Mouse (Mus musculus): ENCODE measurements around the gene Apol7a.
A peak's percentile ranks its signal among the peaks of the same experiment; 100 is the strongest.
"Not testable (repeated sequence)": the region's sequence is repeated elsewhere in the genome, so short reads cannot be mapped to it uniquely, and the experiment has no call there.

Apol7a gene

DNA sequence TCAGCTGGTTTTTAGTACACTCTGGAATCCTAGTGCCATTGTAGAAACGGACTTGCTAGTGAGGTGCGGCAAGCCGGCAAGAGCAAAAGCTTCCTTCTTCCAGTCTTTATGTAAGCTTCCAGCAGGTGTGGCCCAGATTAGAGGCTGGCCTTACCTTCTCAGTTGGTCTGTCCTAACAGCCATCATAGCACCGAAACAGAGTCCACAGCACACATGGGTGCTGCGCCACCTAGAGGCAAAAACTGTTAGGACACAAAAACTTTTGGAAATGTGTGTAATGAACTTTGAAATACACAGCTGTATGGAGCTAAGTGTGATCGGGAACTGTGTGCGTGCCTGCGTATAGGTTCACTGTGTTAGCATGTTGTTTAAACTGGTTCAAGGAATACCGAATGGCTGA lies at the start of gene Apol7a:
Apol7a (minus strand) TSS at position 84 of the 400 bp plus-strand sequence.
- not testable (repeated sequence) for DNase-seq

DNA sequence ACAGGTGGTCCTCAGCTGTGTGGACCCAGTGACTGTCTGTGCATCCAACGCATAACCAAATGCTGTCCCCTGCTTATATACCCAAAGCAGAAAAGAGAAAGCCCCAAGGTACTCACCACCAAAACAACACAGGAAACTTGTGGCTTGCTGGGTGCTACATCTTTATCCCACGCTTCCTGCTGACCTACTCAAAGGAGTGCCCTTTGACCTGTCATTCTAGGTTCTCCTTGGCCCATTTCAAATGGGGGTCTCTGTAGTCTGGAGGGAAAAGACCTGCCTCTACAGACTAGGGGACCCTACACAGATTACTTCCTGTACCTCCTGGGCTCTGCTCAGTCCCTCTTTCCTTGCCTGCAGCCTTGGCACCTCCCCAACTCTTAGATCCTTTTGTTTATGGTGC lies 48.5 kb upstream of the Apol7a start, which contains the start of gene Apol7b:
Apol7b (minus strand) TSS at position 101 of the 400 bp plus-strand sequence.
- not testable (repeated sequence) for DNase-seq

DNA sequence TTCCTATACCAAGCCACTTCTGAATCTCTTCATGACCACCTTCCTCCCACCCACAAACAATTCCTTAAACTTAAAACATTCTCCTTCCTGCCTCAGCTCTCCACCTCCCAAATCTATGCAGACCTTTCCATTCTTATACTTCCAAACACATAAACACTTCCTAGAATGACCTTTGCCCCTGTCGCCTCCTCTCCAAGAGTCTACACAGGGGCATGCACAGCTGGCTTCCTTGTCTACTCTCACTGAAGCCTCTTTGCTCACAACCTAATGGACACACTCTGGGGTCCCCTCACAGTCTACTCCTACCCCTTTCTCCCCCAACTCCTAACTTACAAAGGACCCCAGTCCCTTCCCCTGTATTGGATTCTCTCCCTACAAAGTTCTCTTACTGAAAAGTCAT lies 46.8 kb upstream of the Apol7a start:
- not testable (repeated sequence) for DNase-seq

DNA sequence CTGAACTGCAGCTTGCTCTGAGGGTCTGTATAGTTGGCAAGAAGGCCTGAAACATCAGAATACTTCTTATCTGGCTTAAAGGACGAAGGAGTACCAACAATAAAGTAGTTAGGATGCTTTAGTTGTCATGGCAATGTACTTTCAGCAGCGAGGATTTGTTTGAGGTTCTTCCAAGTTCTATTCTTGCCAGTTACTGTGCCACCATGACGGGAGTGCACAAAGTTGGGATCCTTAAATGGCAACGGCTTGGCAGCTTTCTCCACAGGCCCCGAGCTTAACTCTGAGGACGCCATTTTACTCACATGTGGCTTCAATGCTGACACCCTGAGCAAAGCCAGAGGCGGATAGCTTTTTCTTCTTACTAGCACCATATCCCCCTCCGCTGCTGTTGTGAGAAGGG lies 45.8 kb upstream of the Apol7a start:
- DNase-seq: not testable (repeated sequence)

DNA sequence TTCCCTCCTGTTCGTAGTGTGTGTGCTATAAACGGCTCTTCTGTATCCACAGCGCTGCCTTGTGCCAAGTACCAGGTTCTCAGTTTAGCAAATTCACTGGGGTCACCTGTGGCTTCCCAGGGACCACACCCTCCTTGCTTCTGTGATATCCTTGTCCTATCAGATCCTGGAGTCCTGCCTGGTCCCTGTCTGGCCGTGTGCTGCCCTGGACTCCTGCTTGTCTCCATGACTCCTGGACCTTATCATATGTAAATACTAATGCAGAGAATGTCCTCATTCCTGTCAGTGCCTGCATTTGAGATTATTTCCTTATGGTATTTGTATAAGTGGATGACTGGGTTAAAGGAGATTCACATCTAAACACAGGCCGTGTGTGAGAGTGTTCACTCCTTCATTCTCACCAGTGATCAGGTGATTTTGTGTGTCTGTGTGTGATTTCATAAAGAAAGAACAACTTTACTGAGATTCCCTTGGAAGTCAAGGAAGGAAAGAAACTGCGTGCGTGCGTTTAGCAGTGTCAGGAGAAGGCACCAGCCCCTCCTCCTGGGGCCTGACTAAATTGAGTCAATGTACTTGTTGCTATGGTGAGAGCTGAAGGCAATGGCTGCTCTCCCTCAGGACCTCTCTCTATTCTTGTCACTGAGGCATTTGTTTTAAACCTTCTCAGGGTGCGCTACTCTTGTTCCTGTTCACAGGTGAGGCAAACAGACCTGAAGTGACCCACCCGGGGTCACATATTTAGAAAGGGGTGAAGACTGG lies 30.0 kb upstream of the Apol7a start:
- not testable (repeated sequence) for DNase-seq

DNA sequence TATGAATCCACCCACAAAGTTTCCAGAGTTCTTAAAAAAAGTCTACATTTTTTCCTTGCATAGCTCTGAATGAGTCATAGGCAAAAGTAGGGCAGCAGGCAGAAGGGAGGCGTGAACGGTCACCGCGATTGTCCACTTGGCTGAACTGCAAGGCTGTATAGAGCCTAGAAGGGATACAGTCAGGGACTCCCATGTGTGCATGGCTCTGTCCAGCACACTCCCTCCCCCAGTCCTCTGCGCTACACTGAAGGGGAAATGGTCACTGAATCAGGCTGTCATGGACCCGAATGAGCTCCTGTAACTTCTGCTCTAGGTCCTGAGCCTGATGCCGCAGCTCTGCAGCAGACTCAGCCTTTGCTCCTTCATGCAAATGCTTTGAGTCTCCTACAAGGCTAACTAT lies 24.0 kb upstream of the Apol7a start:
- DNase-seq: not testable (repeated sequence)

DNA sequence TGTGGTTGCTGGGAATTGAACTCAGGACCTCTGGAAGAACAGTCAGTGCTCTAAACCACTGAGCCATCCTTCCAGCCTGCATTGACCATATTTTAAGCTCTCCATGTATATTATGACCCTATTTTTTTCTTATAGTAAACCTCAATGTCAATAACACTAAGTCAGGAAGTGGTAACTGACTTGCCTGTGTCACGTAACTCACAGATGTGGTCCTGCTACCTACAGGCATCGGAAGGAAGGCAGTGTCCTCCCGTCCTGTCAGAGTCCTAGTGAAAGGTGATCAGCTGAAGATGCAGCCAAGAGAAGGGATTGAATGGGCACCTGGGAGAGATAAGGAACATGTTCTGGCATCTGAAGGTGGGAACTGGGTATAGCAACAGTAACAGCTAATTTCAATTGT lies 20.7 kb upstream of the Apol7a start:
- DNase-seq: not testable (repeated sequence)

DNA sequence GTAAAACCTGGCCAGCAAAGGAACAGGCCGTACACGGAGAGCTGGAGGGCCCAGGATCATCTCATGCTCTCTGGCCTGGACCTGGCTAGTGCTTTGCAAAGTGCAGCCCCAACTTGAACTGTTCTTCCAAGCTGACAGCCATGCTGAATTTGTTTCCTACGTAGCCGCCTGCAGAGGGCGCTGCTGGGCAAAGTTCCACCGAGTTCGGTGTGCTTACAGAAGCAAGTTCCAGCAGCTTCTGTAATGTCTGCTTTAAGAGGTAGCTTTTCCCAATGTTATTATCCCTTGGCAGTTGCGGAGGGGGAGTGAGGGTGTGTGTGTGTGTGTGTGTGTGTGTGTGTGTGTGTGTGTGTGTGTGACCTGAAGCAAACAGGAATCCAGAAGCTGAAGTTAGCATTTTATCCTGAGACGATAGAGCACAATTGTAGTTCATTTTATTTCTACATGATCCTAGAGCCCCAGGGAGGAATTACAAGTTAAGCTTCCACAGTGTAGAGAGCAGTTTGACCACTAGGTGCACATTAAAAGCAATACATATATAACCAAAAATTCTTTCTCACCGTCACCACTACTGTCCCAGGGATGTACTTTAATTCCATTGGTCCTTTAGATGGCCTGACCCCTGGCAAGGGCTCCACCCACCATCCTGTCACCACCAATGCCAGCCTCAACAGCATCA lies 17.9 kb upstream of the Apol7a start:
- DNase-seq: not testable (repeated sequence)

DNA sequence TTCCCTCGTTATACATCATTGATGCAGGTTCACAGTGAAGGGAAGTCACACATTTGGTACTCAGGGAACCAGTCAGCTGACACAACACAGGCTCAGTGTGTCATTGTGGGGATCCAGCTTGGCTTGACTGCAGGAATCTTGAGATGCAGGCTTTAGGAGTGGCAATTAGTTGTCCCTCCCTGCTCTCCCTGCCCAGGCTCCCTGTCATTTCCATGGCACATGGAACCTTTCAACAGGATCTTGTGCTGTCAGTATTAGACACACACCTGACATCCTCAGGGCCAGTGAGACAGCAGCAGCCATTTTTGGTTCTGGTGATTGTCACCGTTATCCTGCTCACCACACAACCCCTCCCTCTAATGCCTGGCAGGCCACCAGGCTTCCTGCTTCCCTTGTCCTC lies 16.7 kb upstream of the Apol7a start:
- not testable (repeated sequence) for DNase-seq

DNA sequence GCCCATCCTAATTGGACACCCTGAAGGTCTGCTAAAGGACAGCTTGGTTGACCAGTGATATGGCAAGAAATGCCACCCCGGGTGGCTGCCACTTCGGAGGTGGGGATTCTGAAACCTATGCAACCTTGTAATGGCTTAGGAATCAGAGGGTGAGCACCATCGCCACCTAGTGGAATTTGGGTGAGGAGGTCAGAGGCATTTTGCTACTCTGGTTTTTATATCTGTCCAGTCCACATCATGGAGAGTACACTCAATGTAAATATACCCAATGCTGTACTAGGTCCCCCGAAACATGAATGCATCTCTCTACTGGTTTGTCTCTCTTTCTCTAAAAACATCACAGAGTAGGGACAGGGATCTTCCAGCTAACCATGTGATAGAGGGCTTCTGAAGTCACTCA lies 13.8 kb upstream of the Apol7a start:
- not testable (repeated sequence) for DNase-seq

DNA sequence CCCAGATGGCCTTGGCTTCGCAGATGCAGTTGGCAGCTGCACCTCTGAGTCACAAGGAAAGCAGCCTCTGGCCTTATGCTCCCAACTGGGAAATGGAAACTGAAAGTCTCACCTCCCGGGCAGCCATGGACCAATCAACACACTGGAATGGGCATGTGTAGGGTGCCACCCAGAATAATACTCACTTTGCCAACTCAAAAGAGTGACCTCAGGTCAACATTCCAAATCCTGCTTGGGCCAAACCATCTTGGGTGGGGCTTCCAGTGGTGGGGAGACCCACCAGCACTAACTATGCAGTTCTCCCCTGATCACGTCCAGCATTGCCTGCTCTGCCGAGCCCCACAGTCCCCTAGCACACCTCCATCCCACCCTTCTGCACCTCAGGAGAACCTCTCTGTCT lies 12.1 kb upstream of the Apol7a start, which contains the start of gene Apol9a:
Apol9a (minus strand) TSS at position 101 of the 400 bp plus-strand sequence.
- DNase-seq: not testable (repeated sequence)

DNA sequence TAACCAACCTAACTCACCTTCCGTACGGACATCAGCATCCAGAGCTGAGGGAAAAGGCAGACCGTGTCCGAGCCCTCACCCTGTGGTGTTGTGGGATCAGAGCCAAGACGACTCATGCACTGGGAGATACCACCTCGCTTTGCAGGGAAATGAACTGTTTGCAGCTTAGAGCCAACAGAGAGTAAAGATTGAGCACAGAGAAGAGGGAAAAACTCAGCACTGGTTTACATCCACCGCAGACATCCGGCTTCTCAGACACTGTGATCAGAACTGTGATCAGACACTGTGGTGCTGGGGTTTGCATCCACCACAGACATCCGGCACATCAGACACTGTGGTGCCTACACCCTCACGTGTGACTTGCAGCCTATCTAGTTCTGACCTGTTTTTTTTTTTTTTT lies 7.5 kb upstream of the Apol7a start:
- not testable (repeated sequence) for DNase-seq

DNA sequence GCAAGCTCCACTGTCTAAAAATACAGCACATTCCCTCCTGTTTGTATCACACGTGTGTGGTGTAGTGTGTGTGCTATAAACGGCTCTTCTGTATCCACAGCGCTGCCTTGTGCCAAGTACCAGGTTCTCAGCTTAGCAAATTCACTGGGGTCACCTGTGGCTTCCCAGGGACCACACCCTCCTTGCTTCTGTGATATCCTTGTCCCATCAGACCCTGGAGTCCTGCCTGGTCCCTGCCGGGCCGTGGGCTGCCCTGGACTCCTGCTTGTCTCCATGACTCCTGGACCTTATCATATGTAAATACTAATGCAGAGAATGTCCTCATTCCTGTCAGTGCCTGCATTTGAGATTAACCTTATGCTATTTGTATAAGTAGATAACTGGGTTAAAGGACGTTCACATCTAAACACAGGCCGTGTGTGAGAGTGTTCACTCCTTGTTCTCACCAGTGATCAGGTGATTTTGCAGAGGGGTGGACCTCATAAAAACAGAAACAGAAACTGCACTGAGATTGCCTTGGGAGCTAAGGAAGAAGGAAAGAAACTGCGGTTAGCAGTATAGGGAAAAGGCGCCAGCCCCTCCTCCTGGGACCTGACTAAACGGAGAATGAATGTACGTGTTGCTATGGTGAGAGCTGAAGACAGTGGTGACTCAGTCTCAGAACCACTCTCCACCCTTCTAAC lies 1.3 kb downstream of the Apol7a start:
- not testable (repeated sequence) for DNase-seq

DNA sequence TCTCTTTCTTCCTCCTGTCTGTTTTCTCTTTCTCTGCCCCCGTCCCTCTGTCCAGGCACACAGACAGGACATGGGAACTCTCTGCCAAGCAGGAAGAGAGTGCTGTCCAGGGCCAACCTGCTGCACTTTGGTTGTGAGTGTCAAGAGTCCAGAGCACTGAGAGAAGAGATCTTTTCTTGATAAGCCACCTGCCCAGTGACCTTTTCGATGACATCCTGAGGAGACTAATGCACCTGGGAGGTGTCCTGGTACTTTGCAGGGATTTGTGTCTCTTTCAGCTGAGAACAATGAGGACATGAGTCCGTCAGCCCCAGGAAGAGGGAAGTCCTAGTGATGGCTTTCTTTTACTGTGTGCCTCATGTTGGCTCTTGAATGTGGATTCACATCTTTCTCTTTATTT lies 5.1 kb downstream of the Apol7a start:
- not testable (repeated sequence) for DNase-seq

DNA sequence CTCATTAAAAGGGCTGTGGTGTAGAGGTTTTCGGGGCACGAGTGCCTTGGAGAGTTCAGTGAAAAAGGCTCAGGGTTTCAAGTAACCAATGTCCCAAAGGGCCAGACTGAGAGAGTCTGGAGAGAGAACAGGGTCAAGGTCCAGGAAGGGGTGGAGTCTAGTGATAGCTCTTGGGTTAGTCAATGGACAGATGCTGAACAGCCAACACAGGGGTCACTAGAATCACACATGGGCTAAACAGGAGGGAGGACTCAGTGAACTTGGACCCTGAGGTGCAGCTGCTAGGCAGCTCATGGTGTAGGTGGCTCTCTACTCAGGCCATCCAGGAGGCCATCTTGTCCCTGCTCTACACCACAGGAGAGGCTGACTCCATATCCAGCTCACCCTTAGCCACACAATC lies 11.4 kb downstream of the Apol7a start:
- peak; percentile 71 for DNase-seq

DNA sequence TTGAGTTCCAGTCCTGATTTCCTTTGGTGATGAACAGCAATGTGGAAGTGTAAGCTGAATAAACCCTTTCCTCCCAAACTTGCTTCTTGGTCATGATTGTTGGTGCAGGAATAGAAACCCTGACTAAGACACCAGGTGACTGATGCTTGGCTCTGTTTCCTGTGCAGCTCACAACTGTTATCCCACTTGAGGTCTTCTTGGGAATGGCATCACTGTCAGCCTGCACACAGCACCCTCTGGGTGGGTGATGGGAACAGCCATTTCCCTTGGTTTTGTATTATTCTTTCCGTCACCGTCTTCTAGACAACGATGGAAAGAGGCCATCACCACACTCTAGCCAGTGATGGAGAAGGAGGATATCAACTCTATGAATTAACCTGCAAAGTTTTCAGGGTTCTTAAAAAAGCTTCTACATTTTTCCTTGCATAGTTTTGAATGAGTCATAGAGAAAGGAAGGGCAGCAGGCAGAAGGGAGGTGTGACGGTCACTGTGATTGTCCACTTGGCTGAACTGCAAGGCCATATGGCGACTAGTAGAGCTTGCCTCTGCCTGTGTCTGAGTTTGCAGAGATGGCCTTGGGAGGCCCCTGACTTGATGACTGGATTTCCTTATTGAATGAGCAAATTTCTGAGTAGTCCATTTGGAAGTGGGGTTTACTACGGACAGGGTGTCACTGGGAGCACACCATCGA lies 14.4 kb downstream of the Apol7a start:
- DNase-seq: no peak

DNA sequence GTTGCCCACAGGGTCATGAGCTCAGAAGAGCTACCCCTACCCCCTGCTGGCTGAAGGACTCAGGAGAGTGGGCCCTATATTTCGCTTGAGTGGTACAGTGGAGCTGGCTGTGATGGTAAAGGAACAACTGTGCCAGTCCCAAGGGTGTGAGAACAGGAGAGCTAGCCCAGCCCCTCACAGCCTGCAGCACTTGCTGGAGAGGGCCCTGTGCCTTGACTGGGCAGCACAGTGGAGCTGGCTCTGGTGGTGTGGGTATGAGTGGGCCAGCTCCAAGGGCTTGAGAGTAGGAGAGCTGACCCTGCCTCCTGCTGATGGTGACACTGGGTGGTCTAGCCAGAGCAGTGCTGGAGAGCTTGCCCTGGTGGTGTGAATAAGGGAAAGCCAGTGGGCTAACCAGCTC lies 16.0 kb downstream of the Apol7a start:
- no peak for DNase-seq

DNA sequence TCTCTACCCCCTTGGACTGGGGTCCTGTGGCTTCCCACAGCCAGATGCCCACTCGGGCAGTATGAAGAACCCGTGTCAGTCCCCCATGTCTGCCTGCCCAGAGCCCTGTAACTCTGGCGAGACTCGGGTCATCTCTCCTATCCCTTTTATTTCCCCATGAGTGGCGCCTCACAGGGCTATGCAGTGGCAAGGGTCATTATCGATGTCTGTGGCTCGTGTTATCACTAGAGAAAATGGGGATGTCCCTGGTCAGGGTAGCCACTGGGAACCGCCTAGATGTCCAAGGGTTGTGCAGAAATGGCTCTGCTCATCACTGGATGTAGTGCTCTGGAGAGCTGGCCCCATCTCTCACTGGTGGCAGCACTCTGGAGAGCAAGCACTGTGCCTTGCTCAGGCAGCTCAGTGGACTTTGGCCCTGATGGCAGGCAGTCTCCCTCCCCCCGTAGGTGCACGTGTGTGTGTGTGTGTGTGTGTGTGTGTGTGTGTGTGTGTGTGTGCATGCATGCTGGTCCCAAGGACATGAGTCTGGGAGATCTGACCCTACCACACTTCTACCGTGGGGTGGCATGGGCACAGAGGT lies 16.5 kb downstream of the Apol7a start:
- no peak for DNase-seq

DNA sequence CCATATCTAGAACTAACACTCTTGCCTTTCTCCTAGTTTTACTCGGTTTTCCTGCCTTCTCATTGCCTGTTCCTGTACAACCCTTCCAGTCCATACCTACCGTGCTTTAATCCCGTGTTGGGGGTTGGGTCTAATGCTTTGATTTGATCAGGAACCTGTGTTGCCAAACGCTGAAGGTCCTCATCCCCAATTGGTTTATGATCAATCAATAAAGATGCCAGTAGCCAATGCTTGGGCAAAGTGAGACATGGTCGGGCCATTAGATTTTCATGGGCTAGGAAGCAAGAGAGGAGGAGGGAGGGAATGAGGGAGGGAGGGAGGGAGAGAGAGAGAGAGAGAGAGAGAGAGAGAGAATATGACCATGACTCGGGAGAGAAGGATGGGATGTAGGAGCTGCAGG lies 17.4 kb downstream of the Apol7a start:
- no peak for DNase-seq

DNA sequence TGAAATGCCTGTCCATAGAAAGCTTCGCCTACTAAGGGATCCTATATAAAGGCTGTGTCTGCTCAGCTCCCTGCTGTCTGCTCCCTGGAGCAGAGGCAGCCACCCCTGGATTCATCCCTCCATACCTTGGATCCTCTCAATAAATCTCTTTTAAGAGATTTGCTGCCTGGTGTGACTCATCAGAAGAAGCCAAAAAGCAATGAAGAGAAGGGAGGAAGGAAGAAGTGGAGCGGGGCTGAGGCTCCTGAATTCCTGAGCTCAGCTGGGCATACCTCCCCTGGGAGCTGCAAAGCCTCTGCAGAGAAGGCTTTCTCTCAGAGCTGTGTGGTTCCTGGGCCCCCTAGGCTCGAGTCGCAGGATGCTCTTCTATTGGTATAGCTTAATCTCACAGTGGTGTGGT lies 19.0 kb downstream of the Apol7a start:
- no peak for DNase-seq

DNA sequence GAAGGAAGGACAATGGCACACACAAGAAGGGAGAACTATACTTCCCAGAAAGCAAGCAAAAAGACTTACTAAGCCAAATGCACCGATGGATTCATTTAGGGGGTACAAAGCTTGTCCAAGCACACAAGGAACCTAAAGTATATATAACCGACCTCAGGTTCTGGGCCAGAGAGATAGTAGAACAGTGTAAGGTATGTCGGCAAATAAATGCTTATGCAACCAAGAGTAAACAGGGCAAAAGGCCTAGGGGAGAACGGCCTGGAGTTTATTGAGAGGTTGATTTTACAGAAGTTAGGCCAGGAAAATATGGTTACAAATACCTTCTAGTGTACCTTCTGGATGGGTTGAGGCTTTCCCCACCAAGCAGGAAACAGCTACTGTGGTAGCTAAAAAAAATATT lies 21.5 kb downstream of the Apol7a start:
- DNase-seq: no peak

DNA sequence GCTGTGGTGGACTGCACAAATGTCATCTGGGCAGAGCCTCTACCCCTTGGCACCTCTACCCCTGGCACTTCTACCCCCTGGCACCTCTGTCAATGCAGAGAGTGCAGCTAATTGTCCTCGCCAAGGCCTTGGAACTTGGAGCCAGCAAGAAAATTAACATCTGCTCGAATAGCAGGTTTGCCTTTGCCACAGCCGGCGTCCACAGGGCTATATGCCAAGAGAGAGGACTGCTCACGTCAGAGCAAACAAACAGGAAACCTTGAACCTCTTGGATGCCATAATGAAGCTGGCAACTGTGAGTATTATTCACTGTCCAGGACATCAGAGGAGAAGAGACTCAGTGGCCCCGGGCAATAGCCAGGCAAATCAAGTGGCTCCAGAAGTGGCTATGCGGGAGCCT lies 22.0 kb downstream of the Apol7a start:
- no peak for DNase-seq

DNA sequence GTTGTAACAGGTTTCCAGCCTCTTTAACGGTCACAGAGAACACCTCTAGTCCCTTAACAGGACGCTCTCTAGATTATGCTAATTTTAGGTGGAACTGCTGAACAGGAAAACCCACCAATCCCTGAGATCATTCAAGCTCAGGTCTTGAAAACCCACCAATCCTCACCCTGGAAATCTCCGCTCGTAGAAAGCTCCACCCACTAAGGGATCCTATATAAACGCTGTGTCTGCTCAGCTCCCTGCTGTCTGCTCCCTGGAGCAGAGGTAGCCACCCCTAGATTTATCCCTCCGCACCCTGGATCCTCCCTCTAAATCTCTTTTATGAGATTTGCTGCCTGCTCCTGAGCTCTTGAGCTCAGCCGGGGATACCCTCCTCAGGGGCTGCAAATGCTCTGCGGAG lies 28.3 kb downstream of the Apol7a start:
- DNase-seq: no peak
